Mouse (Mus musculus) liver, postnatal 0 days (tissue): ENCODE data around the gene Atp2a3.

Source experiments
- CTCF ChIP-seq: sonication (generic); IDR thresholded peaks from 2 replicates; pipeline ENCODE4 v1.5.1; 2016; ENCODE audit warnings: antibody characterized with exemption, low read depth
- EP300 ChIP-seq: IDR thresholded peaks from 2 replicates; pipeline ENCODE4 v1.6.1; 2016; ENCODE audit warnings: antibody characterized with exemption, low read depth, mild to moderate bottlenecking

DNA sequence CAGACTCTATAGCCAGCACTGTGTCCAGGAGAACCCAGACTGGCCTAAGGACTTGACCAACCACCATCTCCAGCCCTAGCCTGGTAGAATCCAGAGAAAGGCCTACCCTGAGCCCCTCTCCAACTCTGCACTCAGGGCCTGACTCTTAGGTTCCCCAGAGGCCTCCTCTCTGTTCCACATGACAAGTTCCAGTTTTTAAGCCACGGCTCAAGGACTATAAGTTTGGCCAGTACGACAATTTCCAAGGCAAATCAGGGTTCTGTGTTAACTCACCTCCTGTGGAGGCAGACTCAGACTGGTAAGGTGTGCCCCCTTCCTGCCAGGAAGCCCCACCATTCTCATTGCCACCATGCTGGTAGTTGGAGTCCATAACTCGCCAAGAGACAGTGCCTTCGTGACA, 6.8 kb upstream of the Atp2a3 start:
- no peak for TF ChIP-seq CTCF
- TF ChIP-seq EP300: no peak
